Mouse (Mus musculus) megakaryocyte-erythroid progenitor cell, adult 5-6 weeks (primary cell): ENCODE data around the gene Pak3. TPM values are rescaled to one million over a fixed set of nuclear protein-coding genes. Genes with fewer than 3 reads are reported as not detected.
"Not testable (repeated sequence)": the region's sequence is repeated elsewhere in the genome, so short reads cannot be mapped to it uniquely, and the experiment has no call there.

Source experiments
- ATAC-seq: replicated peaks from 2 replicates; pipeline ENCODE4 v1.8.0; 2016; ENCODE audit warnings: mild to moderate bottlenecking, inconsistent platforms; ENCODE audit not compliant: severe bottlenecking, poor library complexity, low FRiP score, low TSS enrichment
- total RNA-seq, 2 experiments: library from RNA; stranded (forward) in 1 of 2; stranded (reverse) in 1 of 2; fragments of 200-1000, 215-1000 nt in 1 of 2; fragments of >200 nt in 1 of 2; fragmentation: Nextera tagmentation in 1 of 2; gene quantifications; 2 replicates each; pipeline ENCODE4 v1.2.3; 2014 to 2017

The Pak3 gene
- not detected in 2 replicates for total RNA-seq (2014; fragmentation: Nextera tagmentation)
- not detected in 2 replicates for total RNA-seq (2017)

GRCm38 (mm10) chrX:143518168-143518901 lies at the start of gene Pak3:
Gene Pak3 (plus strand): TSS chrX:143518591.
- ATAC-seq, result no peak

- ATAC-seq, result peak; percentile 100
Measured at GRCm38 (mm10) chrX:143482866-143483265, 35.5 kb upstream of the Pak3 start.

- ATAC-seq, result no peak
Measured at GRCm38 (mm10) chrX:143501053-143501695, 17.2 kb upstream of the Pak3 start.

- no peak for ATAC-seq
Measured at GRCm38 (mm10) chrX:143501776-143502365, 16.5 kb upstream of the Pak3 start.

GRCm38 (mm10) chrX:143518917-143519316 lies 526 bp downstream of the Pak3 start:
- ATAC-seq, result no peak

GRCm38 (mm10) chrX:143519454-143519853 lies 1.1 kb downstream of the Pak3 start:
- ATAC-seq, result not testable (repeated sequence)

GRCm38 (mm10) chrX:143520195-143520594 lies 1.8 kb downstream of the Pak3 start:
- ATAC-seq, result no peak

GRCm38 (mm10) chrX:143532331-143532730 lies 13.9 kb downstream of the Pak3 start:
- ATAC-seq, result no peak

- no peak for ATAC-seq
Measured at GRCm38 (mm10) chrX:143533574-143533973, 15.2 kb downstream of the Pak3 start.

- ATAC-seq, result no peak
Measured at GRCm38 (mm10) chrX:143542756-143543155, 24.4 kb downstream of the Pak3 start.

- no peak for ATAC-seq
Measured at GRCm38 (mm10) chrX:143543186-143543793, 24.9 kb downstream of the Pak3 start.

- no peak for ATAC-seq
Measured at GRCm38 (mm10) chrX:143573691-143574090, 55.3 kb downstream of the Pak3 start.

- ATAC-seq, result no peak
Measured at GRCm38 (mm10) chrX:143579925-143580324, 61.5 kb downstream of the Pak3 start.

GRCm38 (mm10) chrX:143580458-143580959 lies 62.1 kb downstream of the Pak3 start:
- no peak for ATAC-seq

- ATAC-seq, result no peak
Measured at GRCm38 (mm10) chrX:143606877-143607449, 88.6 kb downstream of the Pak3 start.

GRCm38 (mm10) chrX:143618734-143619133 lies 100.3 kb downstream of the Pak3 start:
- ATAC-seq, result no peak

- no peak for ATAC-seq
Measured at GRCm38 (mm10) chrX:143627767-143628166, 109.4 kb downstream of the Pak3 start.

- no peak for ATAC-seq
Measured at GRCm38 (mm10) chrX:143643936-143644335, 125.5 kb downstream of the Pak3 start.

GRCm38 (mm10) chrX:143644807-143645206 lies 126.4 kb downstream of the Pak3 start:
- ATAC-seq, result no peak
